Mouse (Mus musculus): Measurements from ENCODE around the gene Ptgfrn.
A peak's percentile ranks its signal among the peaks of the same experiment; 100 is the strongest.

The Ptgfrn gene

GRCm38 (mm10) chr3:101034509-101034908 lies 75.6 kb downstream of the Ptgfrn start:
- no peak for DNase-seq

- DNase-seq, result no peak
These were observed 76.4 kb downstream of the Ptgfrn start for GRCm38 (mm10) chr3:101033644-101034043.

GRCm38 (mm10) chr3:101031456-101032142 lies 78.5 kb downstream of the Ptgfrn start:
- DNase-seq, result no peak

GRCm38 (mm10) chr3:101030630-101031029 lies 79.4 kb downstream of the Ptgfrn start:
- no peak for DNase-seq

- no peak for DNase-seq
These were observed 80.7 kb downstream of the Ptgfrn start, which contains the start of gene Cd101 for GRCm38 (mm10) chr3:101029339-101029738. Cd101 (minus strand) TSS chr3:101029556.

GRCm38 (mm10) chr3:101026741-101027140 lies 83.3 kb downstream of the Ptgfrn start:
- DNase-seq, result no peak

- no peak for DNase-seq
These were observed 87.1 kb downstream of the Ptgfrn start for GRCm38 (mm10) chr3:101022967-101023366.

GRCm38 (mm10) chr3:101021481-101022051 lies 88.5 kb downstream of the Ptgfrn start:
- DNase-seq, result no peak

- DNase-seq, result no peak
These were observed 89.0 kb downstream of the Ptgfrn start for GRCm38 (mm10) chr3:101021073-101021472.

GRCm38 (mm10) chr3:101018494-101018893 lies 91.6 kb downstream of the Ptgfrn start:
- no peak for DNase-seq

GRCm38 (mm10) chr3:101016050-101016449 lies 94.0 kb downstream of the Ptgfrn start:
- DNase-seq, result no peak

GRCm38 (mm10) chr3:101015254-101015653 lies 94.8 kb downstream of the Ptgfrn start:
- no peak for DNase-seq

- DNase-seq, result no peak
These were observed 96.5 kb downstream of the Ptgfrn start for GRCm38 (mm10) chr3:101013536-101013935.

GRCm38 (mm10) chr3:101013005-101013404 lies 97.1 kb downstream of the Ptgfrn start:
- DNase-seq, result no peak

- no peak for DNase-seq
These were observed 97.5 kb downstream of the Ptgfrn start for GRCm38 (mm10) chr3:101012597-101012996.

GRCm38 (mm10) chr3:101012131-101012571 lies 97.9 kb downstream of the Ptgfrn start:
- DNase-seq, result peak in 1 of 2 experiments; percentile 22

GRCm38 (mm10) chr3:101011203-101011600 lies 98.9 kb downstream of the Ptgfrn start:
- no peak for DNase-seq

GRCm38 (mm10) chr3:101010589-101011202 lies 99.4 kb downstream of the Ptgfrn start:
- no peak for DNase-seq

- no peak for DNase-seq
These were observed 102.8 kb downstream of the Ptgfrn start for GRCm38 (mm10) chr3:101007112-101007782.

GRCm38 (mm10) chr3:101005392-101005791 lies 104.7 kb downstream of the Ptgfrn start:
- no peak for DNase-seq

- no peak for DNase-seq
These were observed 106.3 kb downstream of the Ptgfrn start for GRCm38 (mm10) chr3:101003575-101004356.

GRCm38 (mm10) chr3:100999732-101000131 lies 110.3 kb downstream of the Ptgfrn start:
- no peak for DNase-seq

GRCm38 (mm10) chr3:100998904-100999340 lies 111.2 kb downstream of the Ptgfrn start:
- peak; percentile 78 to 84 for DNase-seq
